Mouse (Mus musculus) intestine, embryonic 16.5 days (tissue): ENCODE measurements at regions not wholly inside any gene's neighbourhood (a gene's known extent, or its start where the extent isn't known, plus 50 kb on each side); places are given as distances from the start of the nearest gene placed in this dataset.

ENCODE experiments used
- ATAC-seq: fragments of 200-750 bp; cut with Nextera tagmentation; 2 replicates; pipeline ENCODE4 v1.8.0; 2017; ENCODE audit warnings: moderate TSS enrichment, moderate library complexity
- H3K27ac ChIP-seq: fragments of 300-500 bp; sonication (generic); 2 replicates; pipeline ENCODE4 v1.5.1; 2014; ENCODE audit warnings: mild to moderate bottlenecking, low read length
- H3K27me3 ChIP-seq: fragments of 300-500 bp; sonication (generic); replicated peaks from 2 replicates; pipeline ENCODE4 v1.6.1; 2014; ENCODE audit warnings: low read length, control low read depth, mixed read lengths; ENCODE audit not compliant: control insufficient read depth, insufficient read depth
- H3K36me3 ChIP-seq: fragments of 300-500 bp; sonication (generic); 2 replicates; pipeline ENCODE4 v1.6.1; 2014; ENCODE audit warnings: low read length, control low read depth; ENCODE audit not compliant: control insufficient read depth, insufficient read depth
- H3K4me1 ChIP-seq: fragments of 300-500 bp; sonication (generic); 2 replicates; pipeline ENCODE4 v1.6.1; 2014; ENCODE audit warnings: low read length, control low read depth, mixed read lengths; ENCODE audit not compliant: control insufficient read depth, insufficient read depth
- H3K4me2 ChIP-seq: fragments of 300-500 bp; sonication (generic); 2 replicates; pipeline ENCODE4 v1.6.1; 2014; ENCODE audit warnings: low read depth, low read length, control low read depth
- H3K4me3 ChIP-seq: fragments of 300-500 bp; sonication (generic); 2 replicates; pipeline ENCODE4 v1.5.1; 2014; ENCODE audit warnings: mild to moderate bottlenecking, low read length
- H3K9ac ChIP-seq: fragments of 300-500 bp; sonication (generic); 2 replicates; pipeline ENCODE4 v1.6.1; 2014; ENCODE audit warnings: low read depth, low read length
- H3K9me3 ChIP-seq: fragments of 300-500 bp; sonication (generic); 2 replicates; pipeline ENCODE4 v1.6.1; 2016; ENCODE audit warnings: low read length, control low read depth; ENCODE audit not compliant: control insufficient read depth
- WGBS: fragments of 180-500 bp; shearing (Covaris S2); extraction: QIAGEN DNeasy Blood & Tissue Kit; methylation state at CpG from one replicate; pipeline ENCODE4 v1.1.7; 2014; 5-methylcytosine and 5-hydroxymethylcytosine counted together

GRCm38 (mm10) chr1:161301348-161302075 is 50.5 kb upstream of the Prdx6 start:
- Histone ChIP-seq H3K27me3 (no peaks in the 10 kb centered on the region), H3K9me3 (no peaks in the 10 kb centered on the region), H3K9ac (no peak overlapping the region), H3K27ac (no peak overlapping the region), H3K36me3 (no peaks in the 10 kb centered on the region), H3K4me2 (no peak overlapping the region), H3K4me3 (no peak overlapping the region), H3K4me1 (no peaks in the 10 kb centered on the region)
- peak; percentile 99 for ATAC-seq
- WGBS: 46% methylated on average over 3 of the region's 3 CpGs

- Histone ChIP-seq H3K9ac (no peak overlapping the region), H3K4me2 (no peak overlapping the region), H3K4me3 (no peak overlapping the region), H3K9me3 (no peaks in the 10 kb centered on the region), H3K27ac (no peak overlapping the region), H3K4me1 (no peaks in the 10 kb centered on the region), H3K27me3 (no peaks in the 10 kb centered on the region), H3K36me3 (no peaks in the 10 kb centered on the region)
- 62% methylated on average over 5 of the region's 5 CpGs for WGBS
- ATAC-seq: no peak
Measured at GRCm38 (mm10) chr1:161306772-161307499, 55.9 kb upstream of the Prdx6 start.

GRCm38 (mm10) chr1:161309269-161309668 is 58.2 kb upstream of the Prdx6 start:
- Histone ChIP-seq H3K4me2 (no peak overlapping the region), H3K9me3 (no peaks in the 10 kb centered on the region), H3K4me1 (no peaks in the 10 kb centered on the region), H3K4me3 (no peak overlapping the region), H3K27me3 (no peaks in the 10 kb centered on the region), H3K9ac (no peak overlapping the region), H3K27ac (no peak overlapping the region), H3K36me3 (no peaks in the 10 kb centered on the region)
- WGBS: 54% methylated on average over 3 of the region's 3 CpGs
- no peak for ATAC-seq

- no peaks in the 10 kb centered on the region for H3K27me3 ChIP-seq
- no peak overlapping the region for H3K4me2 ChIP-seq
- no peak for ATAC-seq
- no peak overlapping the region for H3K27ac ChIP-seq
- H3K9ac ChIP-seq: no peak overlapping the region
- no peaks in the 10 kb centered on the region for H3K36me3 ChIP-seq
- H3K9me3 ChIP-seq: no peaks in the 10 kb centered on the region
- H3K4me3 ChIP-seq: no peak overlapping the region
- no peaks in the 10 kb centered on the region for H3K4me1 ChIP-seq
- WGBS: 63% methylated on average over 19 of the region's 19 CpGs
Measured at GRCm38 (mm10) chr1:161314078-161314477, 63.1 kb upstream of the Prdx6 start.

GRCm38 (mm10) chr1:161321675-161322074 is 70.7 kb upstream of the Prdx6 start:
- WGBS: 86% methylated on average over 6 of the region's 6 CpGs
- ATAC-seq: no peak
- Histone ChIP-seq H3K36me3 (no peaks in the 10 kb centered on the region), H3K9me3 (no peaks in the 10 kb centered on the region), H3K27me3 (no peaks in the 10 kb centered on the region), H3K4me2 (no peak overlapping the region), H3K4me1 (no peaks in the 10 kb centered on the region), H3K27ac (no peak overlapping the region), H3K4me3 (no peak overlapping the region), H3K9ac (no peak overlapping the region)

- Histone ChIP-seq H3K4me2 (no peak overlapping the region), H3K27me3 (no peaks in the 10 kb centered on the region), H3K9me3 (no peaks in the 10 kb centered on the region), H3K27ac (no peak overlapping the region), H3K9ac (no peak overlapping the region), H3K36me3 (no peaks in the 10 kb centered on the region), H3K4me3 (no peak overlapping the region), H3K4me1 (no peaks in the 10 kb centered on the region)
- 69% methylated on average over 1 of the region's 1 CpGs for WGBS
- no peak for ATAC-seq
Measured at GRCm38 (mm10) chr1:161329218-161329617, 66.0 kb upstream of the Tnfsf4 start.

- no peak for ATAC-seq
- Histone ChIP-seq H3K4me3 (no peak overlapping the region), H3K27me3 (no peaks in the 10 kb centered on the region), H3K4me1 (no peaks in the 10 kb centered on the region), H3K4me2 (no peak overlapping the region), H3K9me3 (no peaks in the 10 kb centered on the region), H3K9ac (no peak overlapping the region), H3K36me3 (no peaks in the 10 kb centered on the region), H3K27ac (no peak overlapping the region)
- WGBS: 72% methylated on average over 3 of the region's 3 CpGs
Measured at GRCm38 (mm10) chr1:161333151-161333550, 62.1 kb upstream of the Tnfsf4 start.

- H3K27me3 ChIP-seq: no peaks in the 10 kb centered on the region
- no peak overlapping the region for H3K9ac ChIP-seq
- no peak for ATAC-seq
- H3K36me3 ChIP-seq: no peaks in the 10 kb centered on the region
- H3K27ac ChIP-seq: no peak overlapping the region
- no peak overlapping the region for H3K4me3 ChIP-seq
- no peaks in the 10 kb centered on the region for H3K9me3 ChIP-seq
- H3K4me1 ChIP-seq: no peaks in the 10 kb centered on the region
- 41% methylated on average over 2 of the region's 2 CpGs for WGBS
- no peak overlapping the region for H3K4me2 ChIP-seq
Measured at GRCm38 (mm10) chr1:161345111-161345510, 50.1 kb upstream of the Tnfsf4 start.
